Mouse (Mus musculus) forebrain, embryonic 15.5 days (tissue): Measurements from ENCODE around the gene Ccr10. TPM values are rescaled to one million over a fixed set of nuclear protein-coding genes. Genes with fewer than 3 reads are reported as not detected.

Source experiments
- ATAC-seq: fragments of 200-750 bp; cut with Nextera tagmentation; replicated peaks from 2 replicates; pipeline ENCODE4 v1.8.0; 2017; ENCODE audit warnings: mild to moderate bottlenecking, moderate TSS enrichment, moderate library complexity
- H3K27ac ChIP-seq: fragments of 300-500 bp; sonication (generic); replicated peaks from 2 replicates; pipeline ENCODE4 v1.5.1; 2015; ENCODE audit warnings: mild to moderate bottlenecking, inconsistent platforms
- H3K27me3 ChIP-seq: fragments of 300-500 bp; sonication (generic); 2 replicates; pipeline ENCODE4 v1.6.1; 2015; ENCODE audit warnings: inconsistent platforms
- H3K36me3 ChIP-seq: fragments of 300-500 bp; sonication (generic); 2 replicates; pipeline ENCODE4 v1.6.1; 2015; ENCODE audit warnings: mild to moderate bottlenecking, inconsistent platforms
- H3K4me1 ChIP-seq: fragments of 300-500 bp; sonication (generic); 2 replicates; pipeline ENCODE4 v1.6.1; 2015; ENCODE audit warnings: inconsistent platforms
- H3K4me2 ChIP-seq: fragments of 300-500 bp; sonication (generic); replicated peaks from 2 replicates; pipeline ENCODE4 v1.6.1; 2015; ENCODE audit warnings: mild to moderate bottlenecking, inconsistent platforms
- H3K4me3 ChIP-seq: fragments of 300-500 bp; sonication (generic); 2 replicates; pipeline ENCODE4 v1.5.1; 2015; ENCODE audit warnings: mild to moderate bottlenecking, inconsistent platforms
- H3K9ac ChIP-seq: fragments of 300-500 bp; sonication (generic); replicated peaks from 2 replicates; pipeline ENCODE4 v1.6.1; 2015; ENCODE audit warnings: mild to moderate bottlenecking, inconsistent platforms
- H3K9me3 ChIP-seq: fragments of 300-500 bp; sonication (generic); 2 replicates; pipeline ENCODE4 v1.6.1; 2016; ENCODE audit warnings: inconsistent platforms
- WGBS: fragments of 180-500 bp; shearing (Covaris S2); methylation state at CpG from one replicate; pipeline ENCODE4 v1.1.7; 2015; ENCODE audit warnings: mixed read lengths; 5-methylcytosine and 5-hydroxymethylcytosine counted together
- polyA plus RNA-seq: library from polyadenylated mRNA; unstranded; fragments of >200 nt; fragmentation: Nextera tagmentation; extraction: Ambion mirVana; gene quantifications from 2 replicates; pipeline ENCODE4 v1.2.1, GENCODE M21; 2015

The Ccr10 gene
- polyA plus RNA-seq, result 0.14 and 0.19 TPM in 2 replicates

GRCm38 (mm10) chr11:101174851-101175628, at the start of gene Ccr10:
Ccr10 (minus strand) TSS chr11:101175443.
- peaks cover 67% of the 10 kb centered on the region for H3K4me1 ChIP-seq
- H3K9me3 ChIP-seq, result no peaks in the 10 kb centered on the region
- 22% methylated on average over 14 of the region's 14 CpGs for WGBS
- peak within 1 kb of the TSS; percentile 77 for H3K4me2 ChIP-seq
- H3K27ac ChIP-seq, result no peak within 1 kb of the TSS
- H3K27me3 ChIP-seq, result peaks cover 39% of the 10 kb centered on the region
- no peaks in the 10 kb centered on the region for H3K36me3 ChIP-seq
- peak within 1 kb of the TSS; percentile 42 for H3K9ac ChIP-seq
- ATAC-seq, result no peak
- peak within 1 kb of the TSS; percentile 39 for H3K4me3 ChIP-seq

- 89% methylated on average over 3 of the region's 3 CpGs for WGBS
- ATAC-seq, result no peak
- no peak overlapping the region for H3K9ac ChIP-seq
- H3K4me1 ChIP-seq, result peaks cover 15% of the 10 kb centered on the region
- no peak overlapping the region for H3K4me3 ChIP-seq
- H3K36me3 ChIP-seq, result no peaks in the 10 kb centered on the region
- H3K27ac ChIP-seq, result no peak overlapping the region
- H3K4me2 ChIP-seq, result no peak overlapping the region
- no peaks in the 10 kb centered on the region for H3K27me3 ChIP-seq
- no peaks in the 10 kb centered on the region for H3K9me3 ChIP-seq
Measured at GRCm38 (mm10) chr11:101224337-101224736, 49.1 kb upstream of the Ccr10 start.

GRCm38 (mm10) chr11:101221306-101221986, 46.2 kb upstream of the Ccr10 start:
- WGBS, result 92% methylated on average over 8 of the region's 8 CpGs
- peaks cover 10% of the 10 kb centered on the region for H3K4me1 ChIP-seq
- no peak for ATAC-seq
- H3K9me3 ChIP-seq, result no peaks in the 10 kb centered on the region
- no peak overlapping the region for H3K9ac ChIP-seq
- H3K27ac ChIP-seq, result no peak overlapping the region
- no peaks in the 10 kb centered on the region; the same call in 1 of the 2 replicates for H3K36me3 ChIP-seq
- no peak overlapping the region for H3K4me2 ChIP-seq
- H3K27me3 ChIP-seq, result no peaks in the 10 kb centered on the region
- H3K4me3 ChIP-seq, result no peak overlapping the region

DNA sequence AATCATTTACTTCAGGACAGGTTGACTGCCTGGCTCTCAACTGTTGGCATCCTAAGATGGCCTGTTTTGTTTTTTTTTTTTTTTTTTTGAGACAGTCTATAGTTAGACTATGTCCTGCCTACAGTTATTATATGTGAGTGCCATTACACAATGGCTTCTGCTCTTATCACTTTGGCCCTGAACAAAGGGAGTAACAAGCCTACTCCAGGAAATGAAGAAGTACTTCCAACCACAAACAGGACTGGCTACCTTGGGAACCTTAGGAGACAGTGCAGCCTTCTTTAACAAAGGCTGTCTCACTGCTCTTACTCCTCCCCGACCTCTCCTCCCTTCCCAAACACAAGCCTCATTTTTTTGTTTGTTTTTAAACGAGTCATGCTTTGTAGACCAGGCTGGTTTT, 45.6 kb upstream of the Ccr10 start:
- peaks cover 8% of the 10 kb centered on the region for H3K4me1 ChIP-seq
- H3K9ac ChIP-seq, result no peak overlapping the region
- peaks cover 1% of the 10 kb centered on the region for H3K36me3 ChIP-seq
- no peak overlapping the region for H3K4me3 ChIP-seq
- H3K9me3 ChIP-seq, result no peaks in the 10 kb centered on the region
- H3K27ac ChIP-seq, result no peak overlapping the region
- H3K4me2 ChIP-seq, result no peak overlapping the region
- no peaks in the 10 kb centered on the region for H3K27me3 ChIP-seq
- WGBS, result 66% methylated on average over 2 of the region's 2 CpGs
- ATAC-seq, result no peak

DNA sequence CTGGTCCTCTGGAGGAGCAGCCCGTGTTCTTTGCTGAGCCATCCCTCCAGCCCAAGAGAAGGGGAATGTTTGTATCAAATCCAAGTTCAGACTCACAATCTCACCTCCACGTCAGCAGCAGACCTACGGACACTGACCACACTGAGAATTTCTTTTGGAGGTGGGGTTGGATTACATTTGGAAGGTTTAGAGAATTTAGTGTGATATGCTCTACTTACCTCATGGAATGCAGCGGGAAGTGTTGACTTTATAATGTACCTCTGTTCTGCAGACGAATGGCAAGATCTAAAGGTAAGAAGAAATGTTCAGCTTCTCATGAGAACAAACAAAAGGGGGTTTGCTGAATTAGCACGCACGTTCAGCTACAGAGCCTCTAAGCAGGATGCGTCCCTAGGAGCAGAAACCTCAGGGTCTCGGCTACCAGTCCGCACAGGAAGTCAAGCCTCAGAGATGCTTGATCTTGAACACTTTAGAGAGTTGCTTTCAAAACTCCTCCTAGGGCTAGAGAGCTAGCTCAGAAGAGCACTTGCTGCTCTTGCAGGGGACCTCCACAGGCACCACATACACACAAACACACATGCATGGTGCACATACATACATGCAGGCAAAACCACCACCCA, 43.3 kb upstream of the Ccr10 start:
- Histone ChIP-seq H3K4me3 (no peak overlapping the region), H3K4me1 (no peaks in the 10 kb centered on the region), H3K9ac (no peak overlapping the region), H3K4me2 (no peak overlapping the region), H3K27ac (no peak overlapping the region), H3K36me3 (peaks cover 19% of the 10 kb centered on the region), H3K27me3 (no peaks in the 10 kb centered on the region), H3K9me3 (no peaks in the 10 kb centered on the region)
- WGBS, result 82% methylated on average over 10 of the region's 10 CpGs
- no peak for ATAC-seq

DNA sequence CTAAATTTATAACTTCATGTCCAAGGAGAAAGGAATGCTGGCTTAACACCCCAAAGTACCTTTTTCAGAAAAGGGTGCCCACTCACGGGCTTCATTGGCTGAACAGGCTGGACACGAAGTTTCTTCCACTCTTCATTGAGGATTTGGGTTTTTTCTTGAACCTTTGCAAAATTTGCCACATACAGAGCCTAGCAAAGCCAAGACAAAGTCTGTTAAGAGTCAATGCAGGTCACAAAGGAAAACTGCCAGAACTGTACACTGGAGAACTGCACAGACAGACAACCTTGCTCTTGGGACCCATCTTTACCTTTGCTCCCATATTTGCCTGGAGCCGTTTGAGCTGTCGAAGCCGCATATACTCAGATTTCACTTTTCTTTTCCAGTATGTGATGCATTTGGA, 41.7 kb upstream of the Ccr10 start:
- Histone ChIP-seq H3K27me3 (no peaks in the 10 kb centered on the region), H3K27ac (no peak overlapping the region), H3K9me3 (no peaks in the 10 kb centered on the region), H3K4me1 (no peaks in the 10 kb centered on the region), H3K4me3 (no peak overlapping the region), H3K9ac (no peak overlapping the region), H3K36me3 (peaks cover 25% of the 10 kb centered on the region), H3K4me2 (no peak overlapping the region)
- no peak for ATAC-seq
- 89% methylated on average over 5 of the region's 5 CpGs for WGBS

DNA sequence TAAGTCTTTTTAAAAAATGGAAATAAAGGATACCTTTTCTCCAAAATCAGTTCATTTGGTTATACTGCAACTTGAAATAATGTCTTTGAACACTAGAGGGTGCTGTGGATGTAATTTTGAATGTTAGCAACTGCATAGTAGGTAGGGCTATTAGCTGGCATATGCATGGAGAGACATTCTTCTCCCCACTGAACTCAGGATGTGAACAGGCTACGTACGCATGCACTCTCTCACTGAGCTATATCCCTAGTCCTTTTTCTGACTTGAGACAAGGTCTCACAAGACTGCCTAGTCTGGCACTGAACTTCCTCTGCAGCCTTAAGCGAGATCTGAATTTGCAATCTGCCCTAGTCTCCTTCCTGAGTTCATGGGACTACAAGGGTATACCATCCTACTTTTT, 36.7 kb upstream of the Ccr10 start:
- Histone ChIP-seq H3K4me3 (no peak overlapping the region), H3K4me2 (no peak overlapping the region), H3K9ac (no peak overlapping the region), H3K27ac (no peak overlapping the region), H3K27me3 (no peaks in the 10 kb centered on the region), H3K36me3 (peaks cover 54% of the 10 kb centered on the region), H3K4me1 (no peaks in the 10 kb centered on the region), H3K9me3 (no peaks in the 10 kb centered on the region)
- no peak for ATAC-seq
- WGBS, result 42% methylated on average over 3 of the region's 3 CpGs

DNA sequence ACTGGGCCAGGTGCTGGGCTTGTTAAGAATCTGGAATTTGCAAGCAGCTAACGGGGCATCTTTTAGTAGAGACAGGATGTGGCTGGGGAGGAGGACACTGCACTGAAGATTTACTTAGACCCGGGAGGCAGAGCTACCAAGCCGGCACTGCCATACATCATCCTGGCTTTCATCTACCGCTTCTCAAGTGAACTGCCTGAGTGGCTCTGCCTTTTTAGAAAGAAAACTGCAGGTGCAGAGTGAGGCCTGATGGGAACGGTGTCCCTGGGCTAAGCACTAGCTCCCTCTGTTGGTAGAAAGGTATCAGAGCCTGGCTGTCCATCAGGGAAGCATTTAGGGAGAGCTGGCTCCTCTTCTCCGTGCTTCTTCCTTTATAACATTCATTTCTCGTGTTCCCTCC, 25.7 kb upstream of the Ccr10 start:
- H3K9me3 ChIP-seq, result no peaks in the 10 kb centered on the region
- no peak overlapping the region; the same call in 1 of the 2 replicates for H3K27ac ChIP-seq
- no peak overlapping the region for H3K4me3 ChIP-seq
- no peaks in the 10 kb centered on the region for H3K27me3 ChIP-seq
- ATAC-seq, result no peak
- WGBS, result 11% methylated on average over 7 of the region's 7 CpGs
- H3K4me1 ChIP-seq, result 0 out of 2 replicates have a peak, but pooled peaks cover 2% of the 10 kb centered on the region
- no peak overlapping the region for H3K4me2 ChIP-seq
- H3K9ac ChIP-seq, result no peak overlapping the region
- H3K36me3 ChIP-seq, result peaks cover 43% of the 10 kb centered on the region; the same call in 1 of the 2 replicates

DNA sequence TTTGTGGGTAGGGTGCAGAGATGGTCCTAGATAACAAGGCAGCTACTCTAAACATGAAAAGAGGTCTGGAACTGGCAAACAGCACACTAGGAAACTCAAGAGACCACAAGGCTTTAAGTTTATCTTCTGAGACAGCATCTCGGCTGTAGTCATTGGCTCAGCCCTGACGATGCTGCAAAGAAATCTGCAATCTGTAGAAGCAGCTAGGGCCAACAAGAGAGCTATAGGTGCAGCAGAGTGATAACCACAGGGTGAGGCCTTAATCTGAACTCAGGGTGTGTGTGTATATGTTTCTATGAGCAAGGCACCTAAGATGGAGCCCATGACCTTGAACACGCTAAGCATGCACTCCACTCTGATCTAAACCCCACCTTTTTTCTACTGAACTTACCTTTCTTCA, 24.3 kb upstream of the Ccr10 start:
- H3K36me3 ChIP-seq, result peaks cover 43% of the 10 kb centered on the region; the same call in 1 of the 2 replicates
- no peaks in the 10 kb centered on the region for H3K9me3 ChIP-seq
- ATAC-seq, result no peak
- H3K4me1 ChIP-seq, result 0 out of 2 replicates have a peak, but pooled peaks cover 2% of the 10 kb centered on the region
- no peaks in the 10 kb centered on the region for H3K27me3 ChIP-seq
- no peak overlapping the region for H3K27ac ChIP-seq
- no peak overlapping the region for H3K4me3 ChIP-seq
- WGBS, result 95% methylated on average over 3 of the region's 3 CpGs
- H3K9ac ChIP-seq, result no peak overlapping the region
- no peak overlapping the region for H3K4me2 ChIP-seq

- H3K27ac ChIP-seq, result no peak overlapping the region
- H3K36me3 ChIP-seq, result peaks cover 31% of the 10 kb centered on the region; the same call in 1 of the 2 replicates
- H3K4me2 ChIP-seq, result no peak overlapping the region
- no peaks in the 10 kb centered on the region for H3K9me3 ChIP-seq
- no peak overlapping the region for H3K4me3 ChIP-seq
- no peak for ATAC-seq
- H3K27me3 ChIP-seq, result no peaks in the 10 kb centered on the region
- 93% methylated on average over 8 of the region's 8 CpGs for WGBS
- H3K4me1 ChIP-seq, result 0 out of 2 replicates have a peak, but pooled peaks cover 2% of the 10 kb centered on the region
- no peak overlapping the region for H3K9ac ChIP-seq
Measured at GRCm38 (mm10) chr11:101196175-101196574, 20.9 kb upstream of the Ccr10 start.

DNA sequence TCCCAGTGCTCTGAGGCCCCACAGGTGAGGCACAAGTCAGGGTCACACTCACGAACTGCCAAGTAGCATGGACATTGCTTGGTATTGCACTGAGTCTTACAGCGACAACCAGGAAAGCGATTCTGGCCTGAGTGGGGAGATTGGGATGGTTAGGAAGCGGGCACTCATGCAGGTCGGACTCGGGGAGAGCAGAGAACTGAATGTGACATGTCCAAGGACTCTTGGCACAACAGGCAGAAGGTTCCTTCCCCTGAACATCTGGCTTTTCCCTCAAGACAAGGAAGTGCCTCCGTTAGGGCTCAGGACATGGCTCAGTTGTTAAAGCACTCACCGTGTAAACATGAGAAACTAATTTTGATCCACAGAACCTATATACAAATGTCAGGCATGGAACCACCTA, 20.3 kb upstream of the Ccr10 start:
- H3K27me3 ChIP-seq, result no peaks in the 10 kb centered on the region
- no peak overlapping the region for H3K4me2 ChIP-seq
- H3K36me3 ChIP-seq, result peaks cover 31% of the 10 kb centered on the region; the same call in 1 of the 2 replicates
- no peak overlapping the region for H3K4me3 ChIP-seq
- H3K27ac ChIP-seq, result no peak overlapping the region
- ATAC-seq, result no peak
- H3K9ac ChIP-seq, result no peak overlapping the region
- no peaks in the 10 kb centered on the region for H3K9me3 ChIP-seq
- H3K4me1 ChIP-seq, result 0 out of 2 replicates have a peak, but pooled peaks cover 1% of the 10 kb centered on the region
- 93% methylated on average over 8 of the region's 8 CpGs for WGBS

- Histone ChIP-seq H3K27ac (no peak overlapping the region), H3K9me3 (no peaks in the 10 kb centered on the region), H3K36me3 (peaks cover 30% of the 10 kb centered on the region; the same call in 1 of the 2 replicates), H3K9ac (no peak overlapping the region), H3K4me2 (no peak overlapping the region), H3K4me3 (no peak overlapping the region), H3K27me3 (no peaks in the 10 kb centered on the region), H3K4me1 (peaks cover 6% of the 10 kb centered on the region)
- 74% methylated on average over 1 of the region's 1 CpGs for WGBS
- ATAC-seq, result no peak
Measured at GRCm38 (mm10) chr11:101195101-101195500, 19.9 kb upstream of the Ccr10 start.
